Mouse (Mus musculus): ENCODE measurements around the gene Kcnn1. TPM values are rescaled to one million over a fixed set of nuclear protein-coding genes. Genes with fewer than 3 reads are reported as not detected.

The Kcnn1 gene
- polyA plus RNA-seq, 1 experiment from 2014 or later: 5.9 TPM

DNA sequence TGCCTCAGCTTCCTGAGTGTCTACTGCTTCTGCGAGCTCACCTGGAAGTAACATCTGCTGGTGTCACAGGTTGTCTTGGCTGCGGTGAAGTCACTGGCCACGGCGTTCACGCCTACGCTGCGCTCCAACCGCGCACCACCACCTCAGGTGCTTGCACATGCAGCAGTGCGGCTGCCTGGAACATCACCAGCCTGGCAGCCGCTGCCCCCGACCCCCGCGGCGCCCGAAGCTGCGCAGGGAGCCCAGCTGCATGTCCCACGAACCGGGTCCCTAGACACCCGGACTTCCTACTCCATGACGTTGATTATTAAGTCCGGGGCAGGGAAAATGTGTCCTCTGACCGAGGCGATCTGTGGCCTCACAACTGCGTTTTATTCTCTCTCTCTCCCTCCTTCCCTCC, 20.6 kb downstream of the Kcnn1 start:
- H3K9me3 ChIP-seq: no peaks in the 10 kb centered on the region
- H3K36me3 ChIP-seq (replicated peaks): no peaks in the 10 kb centered on the region
- peak overlapping the region; percentile 88; the same call in 1 of the 2 replicates for H3K27ac ChIP-seq
- no peak for DNase-seq (ENCODE audit: extremely low spot score, low spot score)
- peaks cover 51% of the 10 kb centered on the region for H3K4me1 ChIP-seq
- WGBS: 72% methylated on average over 25 of the region's 25 CpGs
- H3K27me3 ChIP-seq (ENCODE audit: poor library complexity, severe bottlenecking): peaks cover 23% of the 10 kb centered on the region
- H3K4me3 ChIP-seq: peak overlapping the region; percentile 5; the same call in 1 of the 2 replicates

DNA sequence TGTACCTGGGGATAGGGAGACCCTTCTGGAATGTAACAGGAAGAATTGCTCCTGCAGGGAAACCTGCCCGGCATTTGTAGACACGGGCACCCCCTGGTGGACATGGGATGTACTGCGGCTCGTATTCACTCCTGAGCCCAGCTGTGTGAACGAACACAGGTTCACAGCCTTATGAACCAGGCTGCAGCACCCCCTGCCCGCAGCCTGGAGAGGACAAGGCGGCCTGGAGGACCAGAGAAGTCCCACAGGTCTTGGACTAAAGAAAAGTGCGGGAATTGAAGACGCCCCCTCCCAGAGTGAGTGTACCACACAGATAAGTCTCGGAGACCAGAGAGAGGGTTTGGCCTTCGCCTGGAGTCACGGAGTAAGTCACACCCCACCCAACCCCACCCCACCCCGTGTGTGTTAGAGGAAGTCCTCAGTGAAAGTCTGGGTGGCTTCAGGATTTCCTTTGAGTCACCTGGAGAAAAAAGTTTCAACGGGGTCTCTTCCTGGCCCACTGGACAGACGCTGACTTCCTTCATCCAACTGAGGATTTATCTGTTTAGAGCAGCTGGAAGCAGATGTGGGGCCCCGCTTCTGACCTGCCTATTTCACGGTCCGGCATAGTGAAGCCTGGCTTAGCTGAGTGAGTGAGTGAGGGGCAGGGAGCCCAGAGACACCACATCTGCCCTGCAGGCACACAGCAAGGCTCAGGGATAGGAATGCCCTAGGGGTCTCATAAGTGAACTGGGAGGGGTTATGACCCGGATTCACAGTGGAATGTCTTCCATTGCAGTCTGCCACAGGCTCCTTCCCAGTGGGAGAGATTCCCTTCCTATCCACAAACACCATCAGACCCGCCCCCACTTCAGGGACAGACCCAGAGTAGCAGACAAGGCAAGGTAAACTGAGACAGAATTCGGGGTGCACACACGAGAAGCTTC, 21.6 kb downstream of the Kcnn1 start:
- H3K27ac ChIP-seq: peak overlapping the region; percentile 88
- H3K9me3 ChIP-seq: no peaks in the 10 kb centered on the region
- WGBS: 39% methylated on average over 22 of the region's 22 CpGs
- peak overlapping the region; percentile 23 for H3K4me3 ChIP-seq
- H3K4me1 ChIP-seq: peaks cover 56% of the 10 kb centered on the region
- peaks cover 7% of the 10 kb centered on the region; the same call in 1 of the 2 replicates for H3K36me3 ChIP-seq (replicated peaks)
- peaks cover 15% of the 10 kb centered on the region; the same call in 1 of the 2 replicates for H3K27me3 ChIP-seq (ENCODE audit: poor library complexity, severe bottlenecking)
- peak; percentile 92 for DNase-seq (ENCODE audit: extremely low spot score, low spot score)

DNA sequence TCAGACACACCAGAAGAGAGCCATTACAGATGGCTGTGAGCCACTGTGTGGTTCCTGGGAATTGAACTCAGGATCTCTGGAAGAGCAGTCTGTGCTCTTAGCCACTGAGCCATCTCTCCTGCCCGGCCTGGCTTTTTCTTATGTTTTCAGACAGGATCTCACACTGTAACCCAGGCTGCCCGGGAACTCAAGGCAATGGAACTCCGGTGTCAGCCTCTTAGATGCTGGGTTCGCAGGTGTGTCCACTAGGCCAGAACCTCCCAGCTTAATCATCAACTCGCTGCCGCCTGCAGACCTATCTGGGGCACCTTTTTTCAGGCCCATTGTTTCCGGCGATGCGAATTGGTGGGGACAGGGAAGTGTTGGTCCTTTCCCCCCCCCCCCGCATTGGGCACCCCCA, 22.5 kb downstream of the Kcnn1 start:
- peaks cover 12% of the 10 kb centered on the region; the same call in 1 of the 2 replicates for H3K27me3 ChIP-seq (ENCODE audit: poor library complexity, severe bottlenecking)
- H3K9me3 ChIP-seq: no peaks in the 10 kb centered on the region
- DNase-seq (ENCODE audit: extremely low spot score, low spot score): no peak
- peak overlapping the region; percentile 88 for H3K27ac ChIP-seq
- H3K4me1 ChIP-seq: peaks cover 56% of the 10 kb centered on the region
- no peak overlapping the region for H3K4me3 ChIP-seq
- WGBS: 59% methylated on average over 10 of the region's 10 CpGs
- H3K36me3 ChIP-seq (replicated peaks): peaks cover 14% of the 10 kb centered on the region

DNA sequence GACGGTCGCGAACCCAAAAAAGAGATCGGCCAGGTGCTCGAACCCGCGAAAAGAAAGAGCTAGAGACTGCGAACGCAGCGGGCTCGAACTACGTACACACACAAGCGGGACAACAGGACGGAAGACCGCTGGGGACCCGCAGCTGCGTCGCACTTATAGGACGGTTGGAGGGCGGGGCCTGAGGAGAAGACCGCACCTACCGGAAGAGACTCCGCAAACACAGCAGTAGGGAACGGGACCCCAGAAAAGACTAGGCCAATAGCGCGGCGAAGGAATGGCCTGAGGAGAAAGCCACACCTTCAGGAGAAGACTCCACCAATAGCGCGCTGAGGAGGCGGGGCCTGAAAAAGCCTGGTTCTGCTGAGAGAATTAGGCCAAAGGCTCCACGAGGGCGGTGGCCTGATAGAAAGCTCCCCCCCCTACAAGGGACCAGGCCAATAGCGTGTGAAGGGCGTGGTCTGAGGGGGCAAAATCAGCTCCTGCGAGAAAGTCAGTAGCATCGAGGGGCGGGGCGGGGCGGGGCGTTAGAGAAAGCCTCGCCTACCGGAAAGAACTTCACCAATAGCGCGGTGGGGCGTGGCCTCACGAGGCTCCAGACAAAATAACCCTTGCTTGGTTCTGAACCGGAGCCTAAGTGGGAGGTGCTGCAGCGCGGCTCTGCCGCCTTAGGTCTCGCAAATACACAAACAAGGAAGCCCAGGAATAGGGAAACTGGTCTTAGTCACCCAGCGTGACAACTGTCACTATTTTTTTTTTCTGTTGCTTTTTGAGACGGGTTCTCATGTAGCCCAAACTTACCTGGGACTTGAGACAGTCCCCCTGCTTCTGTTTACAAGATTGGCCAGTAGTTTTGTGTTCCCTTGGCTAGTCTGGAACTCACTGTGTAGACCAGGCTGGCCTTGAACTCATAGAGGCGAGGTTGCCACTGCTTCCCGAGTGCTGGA, 23.4 kb downstream of the Kcnn1 start, which contains the start of gene Arrdc2:
TSS of gene Arrdc2 (minus strand) at position 313 of the 944 bp plus-strand sequence.
- peak within 1 kb of the TSS; percentile 72 for H3K4me3 ChIP-seq
- peak; percentile 99 for DNase-seq (ENCODE audit: extremely low spot score, low spot score)
- peaks cover 20% of the 10 kb centered on the region for H3K36me3 ChIP-seq (replicated peaks)
- H3K27me3 ChIP-seq (ENCODE audit: poor library complexity, severe bottlenecking): peaks cover 12% of the 10 kb centered on the region; the same call in 1 of the 2 replicates
- H3K27ac ChIP-seq: peak within 1 kb of the TSS; percentile 88
- WGBS: 2% methylated on average over 55 of the region's 55 CpGs
- H3K4me1 ChIP-seq: peaks cover 50% of the 10 kb centered on the region
- no peaks in the 10 kb centered on the region for H3K9me3 ChIP-seq

DNA sequence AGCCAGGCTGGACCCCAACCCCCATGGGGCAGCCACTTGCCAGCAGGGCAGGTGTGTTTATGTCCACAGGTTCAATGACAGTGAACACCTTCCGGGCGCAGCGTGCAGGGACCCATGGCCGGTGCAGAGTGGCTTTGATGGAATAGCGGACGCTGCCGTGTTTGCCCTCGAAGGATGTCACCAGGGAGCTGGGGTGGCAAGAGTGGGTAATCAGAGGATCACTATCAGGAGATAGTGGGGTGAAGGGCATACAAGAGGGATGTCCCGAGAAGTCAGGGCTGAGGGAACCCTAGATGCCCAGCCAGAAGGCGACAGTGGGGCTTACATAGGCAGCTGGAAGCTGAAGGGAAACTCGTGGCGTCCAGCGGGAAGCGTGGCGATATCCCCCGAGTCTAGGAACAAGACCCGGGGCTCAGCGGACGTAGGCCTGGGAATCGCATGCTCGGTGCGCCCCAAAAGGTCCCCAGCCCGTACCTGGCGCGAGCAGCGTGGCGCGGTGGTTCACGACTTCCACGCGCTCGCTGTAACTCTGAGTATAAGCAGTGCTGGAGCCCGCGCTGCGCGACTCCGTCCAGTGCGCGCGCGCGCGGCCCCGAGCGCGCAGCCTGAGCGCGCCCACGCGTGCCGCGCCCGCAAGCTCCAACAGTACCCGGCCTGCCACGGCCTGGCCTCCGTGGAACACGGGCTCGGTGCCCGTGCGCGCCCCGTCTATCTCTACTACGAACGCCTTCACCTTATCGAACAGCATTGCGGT, 24.2 kb downstream of the Kcnn1 start:
- peak overlapping the region; percentile 72 for H3K4me3 ChIP-seq
- no peaks in the 10 kb centered on the region for H3K9me3 ChIP-seq
- H3K4me1 ChIP-seq: peaks cover 45% of the 10 kb centered on the region
- no peak for DNase-seq (ENCODE audit: extremely low spot score, low spot score)
- 4% methylated on average over 66 of the region's 66 CpGs for WGBS
- H3K36me3 ChIP-seq (replicated peaks): peaks cover 20% of the 10 kb centered on the region
- H3K27ac ChIP-seq: peak overlapping the region; percentile 88
- H3K27me3 ChIP-seq (ENCODE audit: poor library complexity, severe bottlenecking): peaks cover 8% of the 10 kb centered on the region; the same call in 1 of the 2 replicates

DNA sequence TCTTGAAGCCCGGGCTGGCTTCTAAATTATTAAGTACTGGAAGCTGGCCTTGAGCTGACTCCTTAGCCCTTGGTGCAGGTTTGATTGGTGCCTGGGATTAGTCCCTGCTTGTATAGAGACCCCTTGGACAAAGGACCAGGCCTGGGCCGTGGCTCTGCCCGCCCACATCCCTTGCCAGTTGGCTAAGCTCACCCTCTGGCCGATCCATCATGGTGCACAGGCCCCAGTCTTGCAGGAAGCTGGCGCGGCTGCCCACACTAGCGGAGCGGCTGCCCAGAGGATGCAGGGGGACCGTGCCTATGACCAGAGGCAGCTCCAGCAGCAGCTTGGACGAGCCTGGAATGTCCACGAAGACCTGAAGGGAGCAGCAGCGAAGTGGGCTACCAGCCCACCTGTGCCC, 26.4 kb downstream of the Kcnn1 start:
- no peak for DNase-seq (ENCODE audit: extremely low spot score, low spot score)
- no peaks in the 10 kb centered on the region for H3K27me3 ChIP-seq (ENCODE audit: poor library complexity, severe bottlenecking)
- peaks cover 58% of the 10 kb centered on the region for H3K4me1 ChIP-seq
- H3K36me3 ChIP-seq (replicated peaks): peaks cover 20% of the 10 kb centered on the region
- 0 out of 2 replicates have a peak overlapping the region, but pooled peaks have one; percentile 5 for H3K27ac ChIP-seq
- H3K4me3 ChIP-seq: no peak overlapping the region
- H3K9me3 ChIP-seq: no peaks in the 10 kb centered on the region
- 91% methylated on average over 12 of the region's 12 CpGs for WGBS

DNA sequence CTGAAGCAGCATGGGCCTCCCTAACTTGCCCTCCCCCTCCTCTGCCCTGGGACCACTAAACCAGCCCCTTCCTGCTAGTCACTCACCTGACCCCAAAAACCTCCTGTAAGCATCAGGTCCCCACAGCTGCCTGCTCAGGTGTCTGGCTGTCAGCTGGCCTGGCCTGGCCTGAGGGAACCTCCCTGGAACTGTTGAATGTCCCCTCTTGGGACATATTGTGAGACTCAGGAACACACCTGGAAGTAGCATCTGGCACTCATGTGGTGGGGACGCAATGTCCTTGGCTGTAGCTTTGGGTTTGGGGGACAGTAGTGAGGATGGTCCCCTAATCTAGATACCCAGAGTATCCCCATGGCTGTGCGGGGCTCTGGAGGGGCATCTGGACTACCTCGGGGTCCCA, 29.0 kb downstream of the Kcnn1 start:
- H3K27ac ChIP-seq: peak overlapping the region; percentile 66
- no peaks in the 10 kb centered on the region for H3K27me3 ChIP-seq (ENCODE audit: poor library complexity, severe bottlenecking)
- H3K9me3 ChIP-seq: no peaks in the 10 kb centered on the region
- H3K36me3 ChIP-seq (replicated peaks): peaks cover 20% of the 10 kb centered on the region
- peaks cover 50% of the 10 kb centered on the region for H3K4me1 ChIP-seq
- H3K4me3 ChIP-seq: no peak overlapping the region
- DNase-seq (ENCODE audit: extremely low spot score, low spot score): no peak
- WGBS: 93% methylated on average over 3 of the region's 3 CpGs

DNA sequence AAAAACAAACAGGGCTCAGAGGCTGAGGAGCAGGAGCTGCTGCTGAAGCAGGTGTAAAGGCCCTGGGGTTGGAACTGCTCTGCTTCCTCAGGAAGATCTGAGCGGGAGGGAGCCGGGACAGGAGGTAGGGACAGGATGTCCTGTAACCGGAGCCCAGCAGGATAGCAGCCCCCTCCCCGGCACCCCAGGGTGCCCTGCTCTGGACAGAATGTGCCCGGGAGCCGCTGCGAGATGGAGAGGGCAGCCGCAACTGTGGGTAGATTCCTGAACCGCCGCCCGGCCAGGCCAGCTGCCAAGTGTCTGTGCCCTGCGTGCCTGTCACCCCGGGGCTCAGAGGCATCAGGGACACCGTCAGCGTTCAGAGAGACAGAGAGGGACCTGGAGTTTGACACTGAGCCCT, 29.5 kb downstream of the Kcnn1 start:
- peaks cover 44% of the 10 kb centered on the region for H3K4me1 ChIP-seq
- no peak for DNase-seq (ENCODE audit: extremely low spot score, low spot score)
- H3K27ac ChIP-seq: peak overlapping the region; percentile 66
- H3K4me3 ChIP-seq: no peak overlapping the region
- no peaks in the 10 kb centered on the region for H3K27me3 ChIP-seq (ENCODE audit: poor library complexity, severe bottlenecking)
- no peaks in the 10 kb centered on the region for H3K9me3 ChIP-seq
- peaks cover 20% of the 10 kb centered on the region for H3K36me3 ChIP-seq (replicated peaks)
- 56% methylated on average over 15 of the region's 15 CpGs for WGBS

DNA sequence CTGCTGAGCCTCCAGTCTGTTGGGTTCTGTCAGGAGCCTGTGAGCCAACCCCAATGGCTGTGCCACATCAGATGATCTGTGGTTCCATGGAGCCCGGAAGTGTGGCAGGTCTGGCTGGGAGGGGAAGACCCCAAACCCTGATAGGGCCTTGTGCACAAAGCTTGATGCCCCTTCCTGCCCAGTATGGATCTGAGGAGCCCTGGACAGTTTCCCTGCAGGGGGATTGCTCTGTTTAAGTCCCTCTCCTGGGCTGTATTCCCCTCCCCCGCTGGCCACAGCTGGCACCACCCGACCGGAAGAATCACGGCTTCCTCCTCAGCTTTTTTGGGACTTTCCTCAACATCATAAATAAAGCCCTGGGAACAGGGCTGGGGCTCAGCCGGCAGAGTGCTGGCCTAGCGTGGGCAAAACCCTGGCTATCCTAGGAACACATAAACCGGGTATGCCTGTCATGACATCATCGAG, 30.0 kb downstream of the Kcnn1 start:
- peaks cover 41% of the 10 kb centered on the region for H3K4me1 ChIP-seq
- peak overlapping the region; percentile 66 for H3K27ac ChIP-seq
- no peak overlapping the region for H3K4me3 ChIP-seq
- no peak for DNase-seq (ENCODE audit: extremely low spot score, low spot score)
- no peaks in the 10 kb centered on the region for H3K9me3 ChIP-seq
- H3K27me3 ChIP-seq (ENCODE audit: poor library complexity, severe bottlenecking): no peaks in the 10 kb centered on the region
- H3K36me3 ChIP-seq (replicated peaks): peaks cover 20% of the 10 kb centered on the region
- WGBS: 65% methylated on average over 9 of the region's 9 CpGs

DNA sequence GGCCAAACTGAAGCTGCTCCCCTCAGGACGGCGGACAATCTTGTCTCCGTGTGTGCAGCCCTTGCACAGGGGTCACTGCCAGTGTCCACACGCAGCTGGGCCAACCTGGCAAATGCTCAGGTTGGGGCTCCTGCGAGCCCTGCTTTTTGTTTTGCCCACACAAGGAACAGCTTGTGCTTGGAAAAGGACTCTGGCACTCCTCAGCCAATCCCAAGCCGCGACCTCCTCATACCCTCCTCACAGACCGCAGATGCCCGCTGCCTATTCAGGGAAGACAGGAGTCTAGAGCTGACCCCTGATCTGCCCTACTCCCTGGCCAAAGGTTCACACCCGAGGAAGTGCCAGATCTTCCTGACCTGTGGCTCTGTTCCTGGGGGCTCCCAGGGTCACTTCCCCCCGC, 30.7 kb downstream of the Kcnn1 start:
- Histone ChIP-seq H3K27me3 (ENCODE audit: poor library complexity, severe bottlenecking) (no peaks in the 10 kb centered on the region), H3K4me1 (peaks cover 41% of the 10 kb centered on the region), H3K36me3 (replicated peaks) (peaks cover 20% of the 10 kb centered on the region), H3K27ac (peak overlapping the region; percentile 66), H3K9me3 (no peaks in the 10 kb centered on the region), H3K4me3 (no peak overlapping the region)
- no peak for DNase-seq (ENCODE audit: extremely low spot score, low spot score)
- WGBS: 70% methylated on average over 11 of the region's 11 CpGs

DNA sequence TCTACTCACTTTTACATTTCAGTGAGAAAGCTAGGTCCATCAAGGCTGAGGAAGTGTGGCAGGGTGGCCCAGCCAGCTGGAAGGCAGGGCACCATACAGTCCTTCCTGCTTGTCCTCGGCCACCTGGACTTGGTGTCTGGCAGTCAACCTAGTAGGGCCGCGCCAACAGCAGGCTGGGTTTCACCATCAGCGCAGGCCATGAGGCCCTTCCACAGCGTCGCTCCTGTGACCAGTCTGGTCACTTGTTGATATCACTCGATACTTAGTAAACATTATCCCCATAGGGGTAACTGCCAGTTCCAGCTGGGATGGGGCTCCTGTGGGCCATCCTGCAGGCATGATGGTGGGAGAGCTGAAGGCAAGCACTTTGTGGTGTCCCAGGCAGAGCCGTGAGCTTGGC, 31.5 kb downstream of the Kcnn1 start:
- H3K27ac ChIP-seq: peak overlapping the region; percentile 21; the same call in 1 of the 2 replicates
- H3K36me3 ChIP-seq (replicated peaks): peaks cover 12% of the 10 kb centered on the region
- H3K27me3 ChIP-seq (ENCODE audit: poor library complexity, severe bottlenecking): no peaks in the 10 kb centered on the region
- 84% methylated on average over 8 of the region's 8 CpGs for WGBS
- peaks cover 6% of the 10 kb centered on the region; the same call in 1 of the 2 replicates for H3K9me3 ChIP-seq
- H3K4me3 ChIP-seq: no peak overlapping the region
- peaks cover 33% of the 10 kb centered on the region for H3K4me1 ChIP-seq
- no peak for DNase-seq (ENCODE audit: extremely low spot score, low spot score)

DNA sequence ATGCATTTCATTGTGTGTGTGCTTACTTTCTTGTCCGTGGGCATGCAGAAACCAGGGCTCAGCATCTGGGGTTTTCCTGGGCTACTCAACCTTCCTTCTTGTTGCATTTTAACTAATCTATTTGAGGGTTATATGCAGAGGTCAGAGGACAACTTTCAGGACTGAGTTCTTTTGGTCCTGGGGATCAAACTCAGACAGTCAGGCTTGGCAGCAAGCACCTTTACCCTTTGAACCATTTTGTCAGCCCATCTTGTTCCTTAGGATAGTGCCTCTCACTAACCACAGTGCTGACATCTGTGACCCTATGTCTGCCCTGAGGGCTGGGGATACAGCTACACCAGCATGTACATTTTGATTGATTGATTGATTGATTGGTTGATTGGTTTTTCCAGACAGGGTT, 35.3 kb downstream of the Kcnn1 start:
- Histone ChIP-seq H3K36me3 (replicated peaks) (no peaks in the 10 kb centered on the region), H3K4me1 (peaks cover 21% of the 10 kb centered on the region), H3K9me3 (peaks cover 7% of the 10 kb centered on the region; the same call in 1 of the 2 replicates), H3K27me3 (ENCODE audit: poor library complexity, severe bottlenecking) (0 out of 2 replicates have a peak, but pooled peaks cover 3% of the 10 kb centered on the region), H3K27ac (no peak overlapping the region), H3K4me3 (no peak overlapping the region)
- WGBS: 81% methylated on average over 1 of the region's 1 CpGs
- DNase-seq (ENCODE audit: extremely low spot score, low spot score): no peak

All from forebrain, embryonic 10.5 days (tissue).